In the genomic region with DNA sequence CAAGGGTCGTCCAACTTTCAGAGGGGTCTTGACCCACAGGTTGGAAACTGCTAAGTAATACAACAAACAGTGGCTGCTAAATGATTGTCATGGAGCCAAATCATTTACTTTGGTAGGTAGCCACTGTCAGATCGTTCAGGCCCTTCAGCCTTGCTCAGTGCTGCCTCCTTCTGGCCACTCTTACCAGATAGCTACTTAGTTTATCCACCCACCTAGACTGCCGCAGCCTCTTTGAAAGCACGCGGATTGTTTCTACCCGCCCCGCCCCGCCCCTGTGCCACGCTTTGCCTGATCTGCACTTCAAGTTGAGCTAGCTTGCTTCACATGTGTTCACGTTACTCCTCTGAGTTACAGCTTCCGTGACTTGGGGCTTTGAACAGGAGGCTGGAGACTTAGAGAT, we compare ENCODE assay signal across 9 mouse cellular contexts. TPM values are rescaled to one million over a fixed set of nuclear protein-coding genes. Genes with fewer than 3 reads are reported as not detected.
DNase-seq lines count a peak whose midpoint lies in the region; ATAC-seq and TF ChIP-seq lines count a peak whose summit lies in the region.
"Had no signal": no experiment of that assay in that cellular context is flagged by ENCODE, and none has a peak within 500 bp of the region (broad histone marks: within the 10 kb centered on the region; RNA-seq: fewer than 3 reads in every experiment).

No protein-coding gene starts in this region.

- H3K9me3 ChIP-seq in kidney, embryonic 16.5 days (ENCODE audit: low read length), result no peaks in the 10 kb centered on the region
- H3K9me3 ChIP-seq in ES-Bruce4 (replicated peaks; ENCODE audit: control insufficient read depth, insufficient read depth, low read length, poor library complexity, severe bottlenecking), result no peaks in the 10 kb centered on the region

- TF ChIP-seq POLR2A in ES-Bruce4 (IDR thresholded peaks at IDR 0.05; ENCODE audit: insufficient read depth, low read length), result no peak
- no peak for TF ChIP-seq POLR2A in small intestine, adult 2 months (IDR thresholded peaks at IDR 0.05; ENCODE audit: low read depth, low read length)

- H3K27ac ChIP-seq in kidney, embryonic 16.5 days (ENCODE audit: low read length), result no peak overlapping the region
- H3K27ac ChIP-seq in ES-Bruce4 (ENCODE audit: insufficient read depth, low read length), result no peak overlapping the region
- H3K27ac ChIP-seq in small intestine, adult 2 months (ENCODE audit: insufficient read depth, low read depth, low read length), result no peak overlapping the region

- no peaks in the 10 kb centered on the region for H3K4me1 ChIP-seq in kidney, embryonic 16.5 days (ENCODE audit: insufficient read depth, low read length)
- H3K4me1 ChIP-seq in ES-Bruce4 (ENCODE audit: control insufficient read depth, insufficient read depth, low read length), result no peaks in the 10 kb centered on the region
- no peaks in the 10 kb centered on the region for H3K4me1 ChIP-seq in small intestine, adult 2 months (ENCODE audit: control insufficient read depth, insufficient read depth, insufficient read length, low read length)

- peak; percentile 45 for DNase-seq in kidney, adult 18-20 months
- peak; percentile 30 for DNase-seq in adipocyte (ENCODE audit: low spot score)
- peak; percentile 66 to 71 for DNase-seq in kidney, postnatal 4 days
- DNase-seq in left cerebral cortex, adult 8-10 months (ENCODE audit: low spot score in 2 of 2), result no peak

- H3K36me3 ChIP-seq in kidney, embryonic 16.5 days (ENCODE audit: insufficient read depth, low read length), result no peaks in the 10 kb centered on the region
- H3K36me3 ChIP-seq in ES-Bruce4 (ENCODE audit: control insufficient read depth, insufficient read depth, low read length, poor library complexity, severe bottlenecking), result no peaks in the 10 kb centered on the region
- no peaks in the 10 kb centered on the region for H3K36me3 ChIP-seq in small intestine, adult 2 months (ENCODE audit: control insufficient read depth, insufficient read depth, low read length)

- H3K9ac ChIP-seq in kidney, embryonic 16.5 days (replicated peaks; ENCODE audit: low read length), result no peak overlapping the region
- H3K9ac ChIP-seq in ES-Bruce4 (ENCODE audit: low read depth, poor library complexity, severe bottlenecking), result no peak overlapping the region

- no peaks in the 10 kb centered on the region for H3K27me3 ChIP-seq in kidney, embryonic 16.5 days (ENCODE audit: insufficient read depth, low read length)
- no peaks in the 10 kb centered on the region; the same call in 1 of the 2 replicates for H3K27me3 ChIP-seq in ES-Bruce4 (ENCODE audit: control insufficient read depth, insufficient read depth, low read length, poor library complexity, severe bottlenecking)
- no peaks in the 10 kb centered on the region for H3K27me3 ChIP-seq in small intestine, adult 2 months (ENCODE audit: control insufficient read depth, insufficient read depth, low read length)

- peak; percentile 80 for TF ChIP-seq CTCF in ES-Bruce4 (IDR thresholded peaks at IDR 0.05; ENCODE audit: low read depth, low read length)
- TF ChIP-seq CTCF in small intestine, adult 2 months (IDR thresholded peaks at IDR 0.05; ENCODE audit: extremely low read depth, insufficient read length, insufficient replicate concordance, low read depth, low read length), result peak; percentile 60; the same call in 1 of the 2 replicates

- H3K4me3 ChIP-seq in kidney, embryonic 16.5 days (ENCODE audit: low read length), result no peak overlapping the region
- H3K4me3 ChIP-seq in ES-Bruce4 (ENCODE audit: low read depth, low read length), result no peak overlapping the region
- no peak overlapping the region for H3K4me3 ChIP-seq in small intestine, adult 2 months (ENCODE audit: low read depth, low read length)

- no peak overlapping the region for H3K4me2 ChIP-seq in kidney, embryonic 16.5 days (replicated peaks; ENCODE audit: low read depth, low read length)

- 24% methylated on average over 11 of the region's 11 CpGs for WGBS in kidney, embryonic 16.5 days
- WGBS in small intestine, adult 2 months, result 12% methylated on average over 11 of the region's 11 CpGs

- no peak for TF ChIP-seq EP300 in ES-Bruce4 (IDR thresholded peaks at IDR 0.05; ENCODE audit: insufficient read depth, low read depth, low read length)

- no peak for ATAC-seq in kidney, embryonic 16.5 days (ENCODE audit: low FRiP score, low TSS enrichment)

RNA-seq across cellular contexts. Expression of gene Mbl2, which starts 14.6 kb away (rescaled TPM):
- polyA plus RNA-seq in kidney, embryonic 16.5 days (2015; fragmentation: Nextera tagmentation; extraction: Ambion mirVana), result not detected in 2 replicates
- polyA plus RNA-seq in ES-Bruce4 (2011; ENCODE audit: insufficient read depth, insufficient read length, low read depth, missing spikeins), result not detected in 2 replicates
- polyA plus RNA-seq in small intestine, adult 2 months (2012; rRNA removed), result 1.6 and 7.9 TPM in 2 replicates
- total RNA-seq in left cerebral cortex, adult 8-10 months (2022), result not detected
- polyA plus RNA-seq: heart, embryonic 14.5 days; neural tube, embryonic 14.5 days had no signal

Comparison
In these comparisons a context has a peak if more than half of its experiments do, and no peak if none do; other contexts are left out.
1. DNase-seq: peak in kidney, adult 18-20 months (single experiment), adipocyte (single experiment) and kidney, postnatal 4 days (2 of 2); none in left cerebral cortex, adult 8-10 months (0 of 2).